Mouse (Mus musculus): ENCODE measurements around the gene Rbpms2.

DNA sequence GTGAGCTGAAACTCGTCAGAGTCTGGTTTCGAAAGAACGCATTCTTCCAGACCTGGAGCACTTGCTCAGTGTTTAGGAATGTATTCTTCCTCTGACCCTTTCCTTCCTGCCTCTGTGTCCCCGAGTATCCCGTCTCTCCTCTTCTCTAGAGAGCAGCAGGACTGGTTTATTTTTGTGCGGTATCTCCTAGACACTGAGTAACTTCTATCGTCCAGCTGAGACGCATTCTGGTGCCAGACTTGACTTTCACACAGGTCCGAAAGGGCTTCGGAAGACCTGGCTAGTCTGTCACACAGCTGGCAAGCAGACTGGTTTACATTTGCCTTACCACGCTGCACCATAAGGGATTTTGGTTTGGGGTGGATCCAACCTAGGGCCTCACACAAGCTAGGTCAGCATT, 43.5 kb downstream of the Rbpms2 start:
- TF ChIP-seq CTCF (IDR thresholded peaks at IDR 0.05; ENCODE audit: borderline replicate concordance, insufficient read depth, low read depth, low read length) (no peak), POLR2A (IDR thresholded peaks at IDR 0.05; ENCODE audit: borderline replicate concordance, insufficient read depth, low read length) (no peak)
